Mouse (Mus musculus) CD4-positive, CD25-positive, alpha-beta regulatory T cell, adult 2 months (primary cell): Measurements from ENCODE around the gene Cmtm4.

Experiments
- DNase-seq: peaks from one replicate; pipeline ENCODE4 v3.0.0-alpha.2; 2012; ENCODE audit warnings: low read depth, low spot score

Gene Cmtm4

DNA sequence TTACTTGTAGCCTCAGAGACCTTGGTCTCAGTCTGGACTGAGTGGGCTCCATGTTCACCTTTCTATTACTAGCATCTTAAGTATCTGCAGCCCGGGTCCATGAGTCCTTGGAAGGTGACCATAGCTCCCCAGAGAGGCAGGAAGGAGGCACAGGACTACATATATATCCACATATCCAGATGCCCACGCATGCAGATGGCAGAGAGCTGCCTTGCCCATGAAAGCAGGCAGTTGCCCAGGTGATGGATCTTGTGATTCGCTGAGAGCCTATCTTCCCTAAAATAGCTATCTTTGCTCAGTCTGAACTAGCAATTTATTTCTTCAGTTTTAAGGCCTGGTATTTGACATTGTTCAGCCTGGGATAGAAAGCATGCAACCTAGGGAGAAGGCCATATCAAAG is 15.9 kb upstream of the Cmtm4 start:
- no peak for DNase-seq

DNA sequence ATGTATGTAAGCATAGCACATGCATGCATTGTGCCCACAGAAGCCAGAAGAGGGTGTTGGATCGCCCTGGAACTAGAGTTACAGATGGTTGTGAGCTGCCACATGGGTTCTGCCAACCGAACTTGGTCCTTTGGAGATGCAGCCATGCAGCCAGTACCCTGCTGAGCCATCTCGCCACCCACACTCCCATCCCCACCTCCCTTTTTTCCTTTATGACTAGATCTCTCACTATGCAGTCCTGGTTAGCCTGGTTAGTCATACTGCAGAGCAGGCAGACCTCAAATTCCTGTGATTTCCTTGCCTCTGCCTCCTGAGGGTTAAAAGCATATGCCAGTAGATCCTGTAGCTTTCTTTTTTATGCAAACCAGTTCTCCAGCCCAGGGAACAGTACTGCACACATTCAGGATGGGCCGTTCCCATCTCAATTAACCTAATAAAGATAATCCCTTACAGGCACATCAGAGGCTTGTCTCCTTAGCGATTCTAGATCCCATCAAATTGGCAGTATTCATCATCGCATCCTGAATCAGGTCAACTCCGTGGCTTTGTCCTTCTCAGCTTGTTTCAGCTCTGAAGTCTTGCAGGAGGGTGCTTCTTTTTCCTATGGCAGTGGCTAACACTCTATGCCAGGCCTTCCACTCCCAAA is 15.1 kb upstream of the Cmtm4 start:
- no peak for DNase-seq

DNA sequence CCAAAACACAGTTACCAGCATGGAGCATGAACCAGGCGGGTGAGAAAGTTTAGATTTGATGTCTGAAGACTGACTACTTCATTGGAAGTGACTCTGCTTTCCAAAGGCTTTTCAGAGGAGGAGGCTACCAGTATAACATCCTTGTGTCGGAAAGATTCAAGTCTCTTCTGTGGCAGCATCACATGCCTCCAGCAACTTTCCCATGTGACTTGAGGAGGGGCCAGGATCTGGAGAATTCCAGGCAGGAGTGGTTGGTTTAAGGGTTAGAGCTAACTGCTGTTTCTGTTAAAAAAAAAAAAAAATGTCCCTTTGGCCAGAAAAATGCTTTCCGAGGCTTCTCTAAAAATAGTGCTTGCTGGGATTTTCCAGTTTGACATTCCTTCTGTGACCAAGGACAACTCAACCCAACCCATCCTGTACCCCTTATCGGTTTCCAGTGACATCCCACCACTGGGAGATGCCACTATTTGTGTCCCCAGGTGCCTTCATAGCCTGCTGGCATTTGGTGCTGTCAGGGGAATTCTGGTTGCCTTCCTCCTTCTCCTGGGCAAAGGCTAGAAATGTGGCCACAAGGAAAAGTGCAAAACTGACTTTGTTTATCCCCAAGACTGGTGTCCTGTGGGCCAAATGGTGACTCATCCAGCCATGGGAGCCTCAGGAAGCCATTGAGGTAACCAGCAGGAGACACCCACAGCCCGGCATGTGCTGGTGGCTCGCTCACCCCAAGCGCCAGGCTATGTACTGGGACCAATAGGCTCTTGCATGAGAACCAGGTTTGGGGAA is 12.9 kb upstream of the Cmtm4 start:
- DNase-seq: no peak

DNA sequence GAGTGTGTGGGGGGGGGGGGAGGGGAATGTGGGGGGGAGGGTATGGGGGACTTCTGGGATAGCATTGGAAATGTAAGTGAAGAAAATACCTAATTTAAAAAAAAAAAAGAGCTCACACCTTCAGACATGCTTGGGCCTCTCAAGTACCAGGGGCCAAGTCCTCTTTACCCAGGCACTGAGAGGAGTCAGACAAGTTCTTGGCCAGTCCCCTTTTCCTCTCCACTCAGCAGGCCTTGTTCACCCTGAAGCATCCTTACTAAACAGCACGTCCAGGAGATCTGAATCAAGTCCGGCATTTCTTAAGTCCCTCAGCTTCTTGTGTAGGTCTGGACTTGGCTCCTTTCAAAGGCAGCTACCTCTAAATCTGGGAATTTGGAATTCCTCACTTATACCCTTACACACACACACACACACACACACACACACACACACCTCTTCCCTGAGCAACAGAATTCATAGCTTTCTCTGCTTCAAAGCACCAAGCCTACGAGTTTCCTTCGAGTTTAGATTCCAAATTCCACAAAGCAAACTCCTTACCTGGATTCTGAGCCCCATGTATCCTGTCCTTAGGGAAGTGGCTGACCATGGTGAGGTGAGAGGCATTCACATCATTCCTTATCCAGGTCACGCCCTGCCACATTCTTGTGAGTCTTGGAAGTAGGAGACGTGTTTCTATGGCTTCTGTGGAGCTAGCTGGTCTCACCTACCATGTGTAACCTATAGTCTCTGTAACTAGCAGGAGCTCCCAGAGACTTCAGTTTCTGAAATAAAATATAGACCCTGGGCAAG is 10.9 kb upstream of the Cmtm4 start:
- DNase-seq: no peak

DNA sequence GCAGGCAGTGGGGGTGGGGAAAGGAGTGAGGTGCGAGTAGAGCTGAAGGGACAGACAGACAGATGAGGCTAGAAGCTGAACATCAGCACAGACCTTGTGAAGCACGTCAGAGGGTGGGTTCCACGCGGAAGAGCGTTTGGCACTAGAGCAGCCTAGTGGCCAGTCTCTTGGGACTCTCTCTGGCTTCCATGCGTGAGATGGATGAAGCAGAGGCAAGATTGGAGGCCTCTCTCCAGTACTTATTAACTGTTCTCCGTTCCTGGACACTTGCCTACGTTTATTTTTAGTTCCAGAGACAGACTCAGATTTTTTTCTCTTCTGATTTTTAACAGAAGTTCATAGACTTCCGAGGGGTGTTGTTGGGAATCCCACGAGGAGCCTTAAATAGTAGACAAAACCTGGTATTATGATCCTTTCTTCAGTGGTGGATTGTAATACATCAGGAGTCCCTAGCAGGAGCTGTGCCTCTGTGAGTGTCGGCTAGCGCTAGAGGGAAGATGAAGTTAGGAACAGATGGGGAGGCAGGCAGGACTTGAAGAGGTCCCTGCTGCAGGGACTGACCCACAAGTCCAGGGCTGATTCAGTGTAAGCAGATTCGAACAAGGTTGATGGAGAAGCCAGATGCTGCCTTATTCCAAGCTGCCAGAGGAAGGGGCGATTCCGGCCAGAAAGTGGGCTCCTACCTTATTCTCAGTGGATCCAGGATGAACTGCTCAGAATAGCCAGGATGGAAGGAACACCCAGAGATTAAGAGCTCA is 10.0 kb upstream of the Cmtm4 start:
- no peak for DNase-seq

DNA sequence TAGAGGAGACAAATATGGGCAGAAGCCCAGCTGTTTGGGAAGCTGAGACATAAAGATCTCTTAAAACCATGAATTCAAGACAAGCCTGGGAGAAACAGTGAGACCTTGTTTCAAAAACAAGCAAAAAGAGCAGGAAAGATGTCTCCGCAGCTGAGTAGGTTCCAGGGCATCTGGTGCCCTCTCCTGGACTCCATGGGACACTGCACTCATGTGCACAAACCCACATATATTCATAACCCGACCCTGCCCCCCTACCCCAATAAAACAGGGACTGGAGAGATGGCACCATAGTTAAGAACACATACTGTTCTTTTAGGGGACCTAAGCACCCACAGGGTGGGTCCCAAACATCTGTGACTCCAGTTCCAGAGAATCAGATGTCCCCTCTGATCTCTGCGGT is 8.0 kb upstream of the Cmtm4 start:
- peak; percentile 15 for DNase-seq

DNA sequence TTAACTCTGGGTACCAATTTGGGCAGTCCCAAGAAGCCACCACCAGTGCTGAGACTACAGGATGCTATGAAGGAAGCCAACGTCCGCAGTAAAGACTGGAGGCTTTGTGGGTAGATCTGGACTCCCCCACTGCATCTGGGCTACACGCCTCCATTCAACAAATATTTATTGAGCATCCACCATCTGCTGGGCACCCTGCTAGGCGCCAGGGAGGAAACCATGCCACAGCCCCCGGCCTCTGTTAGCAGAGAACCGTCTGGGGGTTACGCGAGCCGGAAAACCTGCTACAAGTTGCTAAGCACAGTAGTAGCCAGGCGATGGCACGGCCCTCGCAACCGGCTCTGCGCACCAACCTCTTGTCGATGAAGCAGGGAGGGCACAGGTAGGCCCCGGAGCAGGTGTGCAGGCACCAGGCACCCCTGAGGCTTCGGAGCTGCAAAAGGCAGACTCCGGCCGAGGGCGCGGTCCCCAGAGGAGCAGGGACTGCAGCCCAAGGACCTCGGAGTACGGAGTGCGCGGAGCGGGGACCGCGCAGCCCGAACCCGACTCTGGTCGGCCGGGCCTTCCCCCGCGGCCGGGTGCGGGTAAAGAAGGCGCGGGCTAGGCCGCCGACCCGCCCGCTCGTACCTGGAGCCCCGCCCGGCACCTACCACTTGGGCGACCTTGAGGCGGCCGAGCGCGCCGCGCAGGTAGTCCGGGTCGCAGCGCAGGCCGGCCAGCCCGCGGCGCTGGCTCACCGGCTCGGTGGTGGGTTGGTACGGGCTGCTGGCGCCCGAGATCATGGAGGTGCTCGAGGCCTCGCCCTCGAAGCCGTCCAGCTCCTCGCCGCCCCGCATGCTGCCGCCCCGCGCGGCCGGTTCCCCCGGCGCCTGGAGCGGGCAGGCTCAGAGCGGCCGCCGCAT is 555 bp downstream of the Cmtm4 start:
- peak; percentile 48 for DNase-seq

DNA sequence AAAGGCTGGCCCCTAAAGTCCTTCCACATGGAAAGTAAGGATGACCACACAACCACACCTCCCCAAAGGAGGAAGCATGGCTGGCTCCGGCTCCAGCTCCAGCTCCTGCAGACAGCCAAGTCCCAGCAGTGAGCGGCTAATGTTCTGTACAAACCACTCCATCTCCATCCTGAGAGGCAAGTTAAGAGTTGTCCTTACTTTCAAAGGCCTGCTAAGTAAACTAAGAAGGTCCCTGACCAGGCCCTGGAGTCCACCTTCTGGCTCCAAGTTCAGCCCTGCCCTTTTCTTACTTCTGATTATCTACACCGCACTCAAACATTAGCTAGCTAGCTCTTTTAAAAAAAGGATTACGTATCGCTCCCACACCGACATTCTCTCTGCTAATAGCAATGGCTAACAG is 1.8 kb downstream of the Cmtm4 start:
- no peak for DNase-seq

DNA sequence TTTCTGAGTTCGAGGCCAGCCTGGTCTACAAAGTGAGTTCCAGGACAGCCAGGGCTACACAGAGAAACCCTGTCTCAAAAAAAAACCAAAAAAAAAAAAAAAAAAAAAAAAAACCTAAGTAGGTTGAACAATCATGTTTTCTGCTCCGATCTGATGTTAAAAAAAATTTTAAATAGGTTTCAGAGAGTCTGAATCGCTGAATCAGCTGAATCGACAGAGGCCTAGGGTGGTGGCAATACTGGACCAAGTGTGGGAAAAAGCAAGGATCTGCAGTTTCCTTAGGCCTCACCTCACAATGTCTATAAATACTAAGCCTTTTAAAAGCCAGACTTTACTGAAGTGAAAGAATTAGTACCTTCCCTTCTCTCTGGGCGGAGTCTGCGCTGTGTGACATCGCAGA is 2.5 kb downstream of the Cmtm4 start:
- DNase-seq: no peak

DNA sequence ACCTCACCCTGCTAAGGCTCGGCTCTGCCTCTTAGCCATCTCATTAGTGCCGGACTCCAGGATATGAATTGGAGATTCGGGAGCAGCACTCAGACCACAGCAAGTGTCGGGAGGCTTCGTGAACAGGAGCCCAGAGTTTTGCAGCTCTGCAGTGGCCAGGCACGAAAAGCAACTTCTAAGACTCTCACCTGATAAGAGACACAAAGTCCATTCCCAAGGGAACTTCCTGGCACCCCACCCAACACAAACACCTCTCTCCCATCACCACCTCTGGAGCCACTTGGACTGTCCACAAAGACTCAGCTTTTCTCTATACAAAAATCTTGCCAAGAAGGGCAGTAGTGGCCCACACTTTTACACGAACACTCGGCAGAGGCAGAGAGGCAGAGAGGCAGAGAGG is 5.4 kb downstream of the Cmtm4 start:
- DNase-seq: no peak

DNA sequence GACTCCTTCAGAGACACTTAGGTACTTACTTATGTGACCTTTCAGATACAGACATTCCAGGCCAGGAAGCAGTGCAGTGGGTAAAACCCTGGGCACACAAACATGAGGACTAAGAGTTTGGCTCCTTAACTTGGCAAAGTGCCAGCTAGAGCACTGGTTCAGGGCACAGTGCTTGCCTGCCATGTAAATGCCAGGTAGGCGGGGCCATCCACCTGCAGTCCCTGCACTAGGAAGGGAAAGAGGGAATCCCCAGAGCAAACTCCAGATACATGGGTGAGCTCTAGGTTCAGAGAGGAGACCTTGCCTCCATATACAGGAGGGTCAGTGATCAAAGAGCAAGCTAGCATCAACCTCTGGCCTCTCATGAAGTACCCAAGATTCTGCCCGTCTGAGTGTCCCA is 7.6 kb downstream of the Cmtm4 start:
- DNase-seq: peak; percentile 6

DNA sequence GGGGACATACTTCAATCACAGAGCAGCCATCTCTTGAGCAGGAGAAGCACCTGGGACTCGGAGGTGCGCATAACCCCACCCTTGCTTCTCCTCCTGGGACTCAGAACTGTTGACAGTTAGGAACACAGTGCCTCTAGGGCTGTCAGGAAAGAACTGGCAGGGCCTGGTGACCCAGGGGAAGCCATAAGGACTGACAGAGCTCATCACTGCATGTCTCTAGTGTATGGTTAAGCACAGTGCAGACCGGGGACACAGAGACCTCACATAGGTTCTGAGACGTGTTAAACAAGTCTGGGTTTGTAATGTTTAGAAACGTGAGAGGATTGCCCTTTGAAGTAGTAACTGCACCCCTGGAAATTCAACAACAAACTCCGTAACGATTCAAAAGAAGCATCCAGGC is 8.1 kb downstream of the Cmtm4 start:
- DNase-seq: no peak

DNA sequence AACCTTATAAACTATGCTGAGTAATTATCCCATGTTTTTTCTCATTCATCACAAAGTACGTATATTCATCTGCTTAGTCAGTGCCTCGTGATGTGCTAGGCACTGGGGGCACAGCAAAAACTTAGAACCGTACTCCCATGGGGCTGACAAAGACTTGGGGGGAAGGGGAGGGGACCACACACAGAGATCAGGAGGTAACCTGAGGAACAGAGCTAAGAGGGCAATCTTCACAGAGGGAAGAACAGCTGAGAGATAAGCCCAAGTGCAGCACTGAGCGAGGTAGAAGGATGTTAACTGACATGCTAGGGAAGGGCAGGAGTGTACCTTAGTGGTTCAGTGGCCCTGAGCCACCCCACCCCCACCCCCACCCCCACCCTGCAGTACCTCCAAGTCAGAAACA is 8.9 kb downstream of the Cmtm4 start:
- DNase-seq: no peak

DNA sequence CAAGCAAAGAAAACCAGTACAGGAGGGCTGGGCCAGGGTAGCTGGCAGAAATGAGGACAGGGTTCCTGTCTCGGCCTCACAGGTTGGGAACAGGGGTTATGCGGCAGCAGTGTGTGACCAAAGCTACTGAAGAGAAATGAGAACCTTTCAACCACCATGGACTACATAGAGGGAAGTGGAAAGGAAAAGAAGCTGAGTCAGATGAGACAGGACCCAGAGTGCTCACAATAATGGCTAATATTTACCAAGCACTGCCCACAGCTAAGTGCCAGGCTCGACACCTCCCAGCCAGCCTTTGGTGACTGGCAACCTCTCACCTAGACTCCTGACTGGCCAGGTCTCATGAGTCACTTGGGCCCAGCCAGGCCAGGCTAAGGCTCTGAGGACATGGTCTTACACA is 11.6 kb downstream of the Cmtm4 start:
- no peak for DNase-seq

DNA sequence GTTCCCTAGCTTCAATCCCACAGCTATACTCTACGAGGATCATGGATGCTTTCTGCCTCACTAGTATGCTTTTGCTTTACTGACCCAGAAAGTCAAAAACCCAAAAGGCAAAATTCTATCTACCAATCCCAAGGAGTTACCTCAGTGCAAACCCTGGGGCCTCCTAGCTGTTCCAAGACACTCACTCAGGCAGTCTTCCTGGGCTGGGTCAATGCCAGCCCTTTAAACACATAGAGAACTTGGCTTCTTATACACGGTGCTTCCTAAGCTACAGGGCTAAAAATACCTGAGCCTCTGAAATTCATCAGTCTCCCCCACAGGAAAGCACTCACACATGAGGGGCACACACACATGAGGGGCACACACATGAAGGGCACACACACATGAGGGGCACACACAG is 12.3 kb downstream of the Cmtm4 start:
- DNase-seq: no peak

DNA sequence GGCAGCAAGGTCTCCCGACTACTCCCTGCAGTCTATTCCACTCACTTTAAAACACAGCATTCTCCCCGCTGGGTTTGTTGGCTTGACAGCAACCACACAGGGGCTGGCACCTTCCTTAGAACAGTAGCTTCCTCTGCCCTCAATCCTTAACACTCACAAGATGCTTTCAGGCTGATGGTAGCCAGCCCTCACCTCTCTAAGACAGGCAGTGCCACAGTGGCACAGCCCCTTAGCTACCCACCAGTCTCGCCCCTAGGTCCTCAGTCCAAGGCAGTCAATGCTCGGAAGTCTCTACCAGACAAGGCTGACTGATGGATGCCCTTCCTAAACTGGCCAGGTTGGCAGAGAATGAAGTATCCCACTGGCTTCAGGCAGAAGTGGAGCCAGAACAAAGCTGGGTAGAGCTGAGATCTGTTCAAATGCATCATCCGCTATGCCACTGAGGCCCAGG is 14.6 kb downstream of the Cmtm4 start:
- DNase-seq: no peak

DNA sequence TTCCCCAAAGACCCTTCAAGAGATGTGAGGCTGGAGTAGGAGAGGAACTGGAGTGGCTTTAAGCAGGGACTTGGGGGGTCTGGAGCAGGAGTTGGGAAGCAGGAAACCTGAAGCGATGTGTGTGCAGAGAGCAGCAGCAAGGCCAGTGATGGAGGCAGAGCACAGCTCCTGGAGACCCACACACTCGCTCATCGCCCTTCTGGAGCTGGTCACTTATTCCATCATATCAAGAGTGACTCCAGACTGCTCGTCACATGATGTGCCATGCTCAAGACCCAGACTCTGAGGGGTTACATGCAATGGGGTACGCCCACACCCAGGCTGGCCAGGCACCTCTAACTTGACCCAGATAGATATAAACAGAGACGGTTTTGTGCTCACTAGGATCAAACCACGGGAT is 15.3 kb downstream of the Cmtm4 start:
- DNase-seq: no peak

DNA sequence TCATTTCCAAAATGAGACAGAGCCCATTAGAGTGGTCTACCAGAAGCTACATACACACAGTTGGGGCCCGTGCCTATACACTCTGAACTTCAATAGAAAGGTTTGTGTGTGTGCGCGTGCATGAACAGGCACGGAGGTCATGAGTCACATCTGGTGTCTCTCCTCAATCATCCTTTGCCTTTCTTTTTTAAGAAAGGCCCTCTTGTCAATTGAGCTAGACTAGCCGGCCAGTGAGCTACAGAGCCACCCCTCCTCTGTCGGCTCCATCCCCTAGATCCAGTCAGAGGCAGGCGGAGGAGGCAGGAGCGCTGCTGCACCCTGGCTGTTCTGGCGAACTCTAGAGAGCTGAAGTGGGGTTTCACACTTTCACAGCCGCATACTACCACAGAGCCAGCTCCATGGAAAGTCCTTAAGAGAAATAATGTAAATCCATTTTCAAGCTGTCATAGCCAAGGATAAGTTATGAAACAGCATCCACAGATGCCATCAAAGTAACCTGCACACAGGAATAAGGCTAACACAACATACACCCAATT is 16.2 kb downstream of the Cmtm4 start:
- no peak for DNase-seq

DNA sequence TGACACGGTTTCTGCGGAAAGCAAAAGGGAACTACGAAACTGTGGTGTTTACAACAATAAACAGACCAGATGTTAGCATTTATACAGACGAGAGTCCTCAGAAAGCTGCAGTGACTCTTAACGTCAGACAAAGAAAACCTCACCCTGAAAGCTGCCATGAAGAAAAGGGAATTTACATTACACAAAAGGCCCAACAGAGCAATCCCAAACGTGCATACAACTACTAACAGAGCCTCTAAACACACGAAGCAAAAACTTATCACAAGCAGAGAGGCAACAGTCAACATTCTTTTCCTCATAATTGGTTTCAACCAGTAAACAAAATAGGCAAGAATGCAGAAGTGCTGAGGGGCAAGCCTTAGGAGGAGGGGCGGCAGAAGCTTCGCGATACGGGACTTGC is 18.9 kb downstream of the Cmtm4 start:
- DNase-seq: no peak

DNA sequence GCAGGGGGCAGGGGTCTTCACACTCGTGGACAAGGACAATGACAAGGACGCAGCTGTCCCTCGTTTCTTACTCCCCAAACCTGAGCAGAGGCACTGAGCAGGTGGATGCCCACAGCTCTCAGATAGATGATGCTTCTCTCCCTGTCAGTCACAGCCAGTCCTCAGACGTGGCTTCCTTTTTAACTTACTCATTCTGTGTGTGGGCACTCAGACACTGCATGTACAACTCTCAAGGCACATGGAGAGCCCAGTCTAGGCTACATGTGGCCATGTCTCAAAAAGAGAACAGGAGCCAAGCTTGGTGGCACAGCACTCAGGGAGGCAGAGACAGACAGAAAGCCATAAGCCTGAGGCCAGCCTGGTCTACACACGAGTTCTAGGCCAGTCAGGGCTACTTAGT is 19.6 kb downstream of the Cmtm4 start:
- DNase-seq: no peak
